Mouse (Mus musculus) activated CD4-positive, CD25-positive, alpha-beta regulatory T cell, adult 9 weeks (primary cell): Measurements from ENCODE around the gene Map6. TPM values are rescaled to one million over a fixed set of nuclear protein-coding genes. Genes with fewer than 3 reads are reported as not detected.

Source experiments
- polyA plus RNA-seq: library from polyadenylated mRNA; unstranded; fragments of 100-300 nt; shearing (Covaris generic); gene quantifications from one replicate; pipeline ENCODE4 v1.2.1, GENCODE M21; 2017

The Map6 gene
- polyA plus RNA-seq: 16.6 TPM

GRCm38 (mm10) chr7:99267251-99267896, at the start of gene Map6:
Gene Map6 (plus strand): TSS chr7:99267447.

GRCm38 (mm10) chr7:99238417-99238816, 28.8 kb upstream of the Map6 start, which contains the start of gene Mogat2:
Gene Mogat2 (minus strand): TSS chr7:99238619.

GRCm38 (mm10) chr7:99352526-99353400, 85.5 kb downstream of the Map6 start, which contains the start of gene Serpinh1:
Gene Serpinh1 (minus strand): TSS chr7:99353239.

GRCm38 (mm10) chr7:99381214-99382087, 114.2 kb downstream of the Map6 start, which contains the start of gene Gdpd5:
Gene Gdpd5 (plus strand): TSS chr7:99381414.

Other genes starting within 250 kb of the Map6 start
- gene Uvrag, start 126.3 kb upstream of the Map6 start, polyA plus RNA-seq: 19.1 TPM
- gene Dgat2, start 84.7 kb upstream of the Map6 start, polyA plus RNA-seq: 8.4 TPM
- gene Mogat2, start 28.8 kb upstream of the Map6 start, polyA plus RNA-seq: not detected
- gene Serpinh1, start 85.8 kb downstream of the Map6 start, polyA plus RNA-seq: 0.17 TPM
- 25.1 TPM for gene Gdpd5, start 114.0 kb downstream of the Map6 start, polyA plus RNA-seq
- gene Klhl35, start 198.6 kb downstream of the Map6 start, polyA plus RNA-seq: not detected
- gene Rps3, start 216.3 kb downstream of the Map6 start, polyA plus RNA-seq: 1,577 TPM